Mouse (Mus musculus): ENCODE data around the gene Slc24a4.
"Not testable (repeated sequence)": the region's sequence is repeated elsewhere in the genome, so short reads cannot be mapped to it uniquely, and the experiment has no call there.

The Slc24a4 gene

GRCm38 (mm10) chr12:102166691-102167261 is 38.2 kb downstream of the Slc24a4 start:
- peak; percentile 7 for DNase-seq (ENCODE audit: low spot score)

GRCm38 (mm10) chr12:102167302-102167701 is 38.8 kb downstream of the Slc24a4 start:
- no peak for DNase-seq (ENCODE audit: low spot score)

- DNase-seq (ENCODE audit: low spot score): no peak
These were observed 44.2 kb downstream of the Slc24a4 start for GRCm38 (mm10) chr12:102172746-102173145.

- no peak for DNase-seq (ENCODE audit: low spot score)
These were observed 44.8 kb downstream of the Slc24a4 start for GRCm38 (mm10) chr12:102173345-102173744.

- no peak for DNase-seq (ENCODE audit: low spot score)
These were observed 52.0 kb downstream of the Slc24a4 start for GRCm38 (mm10) chr12:102180371-102181074.

GRCm38 (mm10) chr12:102181799-102182357 is 53.3 kb downstream of the Slc24a4 start:
- DNase-seq (ENCODE audit: low spot score): peak; percentile 14

- DNase-seq (ENCODE audit: low spot score): no peak
These were observed 54.1 kb downstream of the Slc24a4 start for GRCm38 (mm10) chr12:102182621-102183020.

GRCm38 (mm10) chr12:102183201-102183600 is 54.7 kb downstream of the Slc24a4 start:
- no peak for DNase-seq (ENCODE audit: low spot score)

- DNase-seq (ENCODE audit: low spot score): no peak
These were observed 62.3 kb downstream of the Slc24a4 start for GRCm38 (mm10) chr12:102190820-102191219.

- DNase-seq (ENCODE audit: low spot score): no peak
These were observed 73.0 kb downstream of the Slc24a4 start for GRCm38 (mm10) chr12:102201516-102201915.

- no peak for DNase-seq (ENCODE audit: low spot score)
These were observed 74.4 kb downstream of the Slc24a4 start for GRCm38 (mm10) chr12:102202901-102203300.

- no peak for DNase-seq (ENCODE audit: low spot score)
These were observed 77.9 kb downstream of the Slc24a4 start for GRCm38 (mm10) chr12:102206471-102206870.

- DNase-seq (ENCODE audit: low spot score): no peak
These were observed 78.7 kb downstream of the Slc24a4 start for GRCm38 (mm10) chr12:102207245-102207644.

- no peak for DNase-seq (ENCODE audit: low spot score)
These were observed 82.3 kb downstream of the Slc24a4 start for GRCm38 (mm10) chr12:102210801-102211200.

- DNase-seq (ENCODE audit: low spot score): no peak
These were observed 94.9 kb downstream of the Slc24a4 start for GRCm38 (mm10) chr12:102223404-102223803.

GRCm38 (mm10) chr12:102224112-102224511 is 95.6 kb downstream of the Slc24a4 start:
- DNase-seq (ENCODE audit: low spot score): not testable (repeated sequence)

- DNase-seq (ENCODE audit: low spot score): no peak
These were observed 96.6 kb downstream of the Slc24a4 start for GRCm38 (mm10) chr12:102225165-102225564.

GRCm38 (mm10) chr12:102235551-102235950 is 107.0 kb downstream of the Slc24a4 start:
- DNase-seq (ENCODE audit: low spot score): no peak

GRCm38 (mm10) chr12:102236317-102236716 is 107.8 kb downstream of the Slc24a4 start:
- no peak for DNase-seq (ENCODE audit: low spot score)

GRCm38 (mm10) chr12:102242076-102242722 is 113.7 kb downstream of the Slc24a4 start:
- DNase-seq (ENCODE audit: low spot score): peak; percentile 5

- no peak for DNase-seq (ENCODE audit: low spot score)
These were observed 115.4 kb downstream of the Slc24a4 start for GRCm38 (mm10) chr12:102243915-102244314.

- no peak for DNase-seq (ENCODE audit: low spot score)
These were observed 117.7 kb downstream of the Slc24a4 start for GRCm38 (mm10) chr12:102246226-102246625.

- no peak for DNase-seq (ENCODE audit: low spot score)
These were observed 119.6 kb downstream of the Slc24a4 start for GRCm38 (mm10) chr12:102248104-102248503.

Measured in yolk sac, embryonic 10.5 days (tissue).